Mouse (Mus musculus) erythroblast, embryonic 14.5 days (primary cell): ENCODE data around the gene Usp16.

Experiments used
- GATA1 ChIP-seq: IDR thresholded peaks from 2 replicates; pipeline ENCODE4 v1.6.1; 2012; ENCODE audit warnings: low read length, inconsistent platforms, mixed read lengths
- TAL1 ChIP-seq: IDR thresholded peaks from 3 replicates; pipeline ENCODE4 v1.6.1; 2012; ENCODE audit warnings: low read length, inconsistent platforms, mixed read lengths

GRCm38 (mm10) chr16:87486739-87487138 lies 32.2 kb downstream of the Usp16 start:
- TF ChIP-seq TAL1, result no peak
- TF ChIP-seq GATA1, result no peak
